Mouse (Mus musculus): ENCODE measurements around the gene Npc2.

The Npc2 gene

GRCm38 (mm10) chr12:84727434-84727833 lies 45.5 kb downstream of the Npc2 start:
- DNase-seq (ENCODE audit: low spot score): no peak

- DNase-seq (ENCODE audit: low spot score): no peak
These were observed 46.0 kb downstream of the Npc2 start for GRCm38 (mm10) chr12:84726986-84727385.

GRCm38 (mm10) chr12:84726391-84726790 lies 46.6 kb downstream of the Npc2 start:
- no peak for DNase-seq (ENCODE audit: low spot score)

- DNase-seq (ENCODE audit: low spot score): no peak
These were observed 54.3 kb downstream of the Npc2 start for GRCm38 (mm10) chr12:84718462-84719244.

DNA sequence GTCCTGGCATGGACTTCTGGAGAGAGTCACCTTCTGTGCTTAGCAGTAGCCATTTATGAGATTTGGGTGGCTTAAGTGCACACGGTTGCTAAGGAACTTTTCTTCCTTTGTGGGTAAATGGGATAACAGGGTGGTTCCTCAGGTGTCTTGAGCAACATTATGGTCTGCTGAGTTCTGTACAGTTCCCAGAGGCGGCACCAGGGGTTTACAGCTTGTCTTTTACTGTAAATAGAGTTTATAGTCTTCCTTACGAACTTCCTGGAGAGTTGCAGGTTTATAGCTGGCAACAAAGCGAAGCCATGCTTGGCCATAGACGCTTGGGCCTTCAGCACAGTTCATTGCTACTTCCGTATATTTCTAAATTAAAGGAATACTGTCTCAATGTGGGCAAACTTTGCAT lies 58.4 kb downstream of the Npc2 start:
- no peak for DNase-seq (ENCODE audit: low spot score)

GRCm38 (mm10) chr12:84709842-84710439 lies 63.0 kb downstream of the Npc2 start:
- DNase-seq (ENCODE audit: low spot score): no peak

DNA sequence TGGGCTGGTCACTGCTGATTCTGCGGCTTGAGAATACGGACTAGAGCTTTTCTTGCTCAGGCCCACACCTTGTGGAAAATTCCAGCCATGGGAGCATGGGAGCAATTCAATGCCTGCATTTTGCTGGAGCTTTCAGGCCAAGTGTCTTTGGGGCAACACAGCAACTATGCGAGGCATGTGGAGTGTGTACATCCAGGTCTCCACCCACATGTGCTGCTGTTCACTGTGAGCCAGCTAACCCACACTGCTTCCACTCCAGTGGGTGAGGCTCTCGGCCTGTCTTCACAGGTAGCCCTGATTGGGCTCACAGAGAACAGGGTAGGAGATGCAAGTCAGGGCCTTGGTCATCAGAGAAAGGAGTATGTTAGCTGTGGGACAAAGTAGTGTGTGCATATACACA lies 65.1 kb downstream of the Npc2 start:
- DNase-seq (ENCODE audit: low spot score): no peak

- no peak for DNase-seq (ENCODE audit: low spot score)
These were observed 66.1 kb downstream of the Npc2 start for GRCm38 (mm10) chr12:84706886-84707285.

Data from MN1 (cell line).